Mouse (Mus musculus): ENCODE measurements around the gene Dhx32. TPM values are rescaled to one million over a fixed set of nuclear protein-coding genes. Genes with fewer than 3 reads are reported as not detected.

The Dhx32 gene
- polyA plus RNA-seq, 1 experiment, result 25.3 TPM

GRCm38 (mm10) chr7:133684701-133685100, 97.8 kb downstream of the Dhx32 start:
- H3K4me3 ChIP-seq (replicated peaks; ENCODE audit: insufficient read depth, low read depth, low read length), result no peak overlapping the region
- no peak for DNase-seq
- 95% methylated on average over 6 of the region's 6 CpGs for WGBS
- no peaks in the 10 kb centered on the region for H3K27me3 ChIP-seq (ENCODE audit: control insufficient read depth, insufficient read depth, low read length)
- no peak for TF ChIP-seq CTCF (IDR thresholded peaks at IDR 0.05; ENCODE audit: borderline replicate concordance, insufficient read depth, low read depth, low read length)
- no peak for TF ChIP-seq POLR2A (IDR thresholded peaks at IDR 0.05; ENCODE audit: borderline replicate concordance, insufficient read depth, low read length)
- no peak overlapping the region for H3K27ac ChIP-seq (ENCODE audit: insufficient read depth, low read length)
- peaks cover 6% of the 10 kb centered on the region for H3K4me1 ChIP-seq (ENCODE audit: control insufficient read depth, insufficient read depth, low read length)

GRCm38 (mm10) chr7:133684110-133684509, 98.4 kb downstream of the Dhx32 start:
- Histone ChIP-seq H3K4me3 (replicated peaks; ENCODE audit: insufficient read depth, low read depth, low read length) (no peak overlapping the region), H3K4me1 (ENCODE audit: control insufficient read depth, insufficient read depth, low read length) (peaks cover 12% of the 10 kb centered on the region), H3K27ac (ENCODE audit: insufficient read depth, low read length) (no peak overlapping the region), H3K27me3 (ENCODE audit: control insufficient read depth, insufficient read depth, low read length) (no peaks in the 10 kb centered on the region)
- no peak for DNase-seq
- TF ChIP-seq POLR2A (IDR thresholded peaks at IDR 0.05; ENCODE audit: borderline replicate concordance, insufficient read depth, low read length) (no peak), CTCF (IDR thresholded peaks at IDR 0.05; ENCODE audit: borderline replicate concordance, insufficient read depth, low read depth, low read length) (peak; percentile 35; the same call in 1 of the 2 replicates)
- WGBS, result 88% methylated on average over 5 of the region's 5 CpGs

- no peak for TF ChIP-seq POLR2A (IDR thresholded peaks at IDR 0.05; ENCODE audit: borderline replicate concordance, insufficient read depth, low read length)
- no peak for TF ChIP-seq CTCF (IDR thresholded peaks at IDR 0.05; ENCODE audit: borderline replicate concordance, insufficient read depth, low read depth, low read length)
- Histone ChIP-seq H3K4me3 (replicated peaks; ENCODE audit: insufficient read depth, low read depth, low read length) (no peak overlapping the region), H3K4me1 (ENCODE audit: control insufficient read depth, insufficient read depth, low read length) (peaks cover 15% of the 10 kb centered on the region), H3K27ac (ENCODE audit: insufficient read depth, low read length) (no peak overlapping the region), H3K27me3 (ENCODE audit: control insufficient read depth, insufficient read depth, low read length) (no peaks in the 10 kb centered on the region)
- 89% methylated on average over 5 of the region's 5 CpGs for WGBS
- no peak for DNase-seq
Measured at GRCm38 (mm10) chr7:133683626-133684025, 98.9 kb downstream of the Dhx32 start.

DNA sequence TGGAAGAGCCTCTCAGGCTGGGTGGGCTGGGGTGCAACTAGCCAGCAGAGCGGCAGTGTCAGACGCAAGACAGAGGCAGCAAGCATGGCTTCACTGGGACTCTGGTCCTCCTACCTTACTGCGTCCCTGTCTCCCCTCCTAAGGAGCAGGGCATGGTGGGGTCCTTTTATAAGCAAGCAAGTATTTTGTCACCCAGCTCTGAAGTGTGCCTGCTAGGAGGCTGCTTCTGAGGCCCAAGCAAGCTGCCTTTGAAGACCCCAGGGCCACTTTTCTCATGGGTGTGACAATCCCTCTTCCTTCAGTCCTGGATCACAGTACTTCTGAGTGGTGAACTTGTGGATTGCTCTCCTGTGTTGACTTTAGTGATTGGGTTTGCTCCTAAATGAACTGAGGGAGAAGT, 102.6 kb downstream of the Dhx32 start, which contains the start of gene Mmp21:
TSS of gene Mmp21 (minus strand) at position 101 of the 400 bp plus-strand sequence.
- DNase-seq, result no peak
- Histone ChIP-seq H3K4me3 (replicated peaks; ENCODE audit: insufficient read depth, low read depth, low read length) (no peak within 1 kb of the TSS), H3K27ac (ENCODE audit: insufficient read depth, low read length) (no peak within 1 kb of the TSS), H3K4me1 (ENCODE audit: control insufficient read depth, insufficient read depth, low read length) (peaks cover 21% of the 10 kb centered on the region), H3K27me3 (ENCODE audit: control insufficient read depth, insufficient read depth, low read length) (no peaks in the 10 kb centered on the region)
- 85% methylated on average over 3 of the region's 3 CpGs for WGBS
- TF ChIP-seq CTCF (IDR thresholded peaks at IDR 0.05; ENCODE audit: borderline replicate concordance, insufficient read depth, low read depth, low read length), result no peak
- TF ChIP-seq POLR2A (IDR thresholded peaks at IDR 0.05; ENCODE audit: borderline replicate concordance, insufficient read depth, low read length), result no peak

DNA sequence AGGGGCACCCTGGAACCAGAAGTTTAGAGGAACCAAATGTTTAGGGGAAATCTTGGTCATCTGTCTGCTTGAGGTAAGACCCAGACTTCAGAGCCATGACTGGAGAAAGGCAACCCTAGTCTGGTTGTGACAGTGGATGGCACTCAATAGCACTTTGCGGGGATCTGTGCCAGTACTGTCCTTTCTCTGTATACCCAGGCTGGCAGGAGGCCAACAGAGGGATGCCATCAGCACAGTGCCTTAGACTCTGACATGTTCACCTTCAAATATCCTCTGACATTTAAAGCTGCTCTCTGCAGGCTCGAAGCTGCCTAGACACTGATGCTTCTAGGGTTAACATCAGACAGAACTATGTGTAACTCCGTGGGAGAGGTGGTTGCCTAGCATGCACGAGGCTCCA, 103.1 kb downstream of the Dhx32 start:
- Histone ChIP-seq H3K4me3 (replicated peaks; ENCODE audit: insufficient read depth, low read depth, low read length) (no peak overlapping the region), H3K4me1 (ENCODE audit: control insufficient read depth, insufficient read depth, low read length) (peaks cover 21% of the 10 kb centered on the region), H3K27me3 (ENCODE audit: control insufficient read depth, insufficient read depth, low read length) (no peaks in the 10 kb centered on the region), H3K27ac (ENCODE audit: insufficient read depth, low read length) (no peak overlapping the region)
- WGBS, result 17% methylated on average over 4 of the region's 4 CpGs
- peak; percentile 54 for DNase-seq
- no peak for TF ChIP-seq POLR2A (IDR thresholded peaks at IDR 0.05; ENCODE audit: borderline replicate concordance, insufficient read depth, low read length)
- TF ChIP-seq CTCF (IDR thresholded peaks at IDR 0.05; ENCODE audit: borderline replicate concordance, insufficient read depth, low read depth, low read length), result no peak

DNA sequence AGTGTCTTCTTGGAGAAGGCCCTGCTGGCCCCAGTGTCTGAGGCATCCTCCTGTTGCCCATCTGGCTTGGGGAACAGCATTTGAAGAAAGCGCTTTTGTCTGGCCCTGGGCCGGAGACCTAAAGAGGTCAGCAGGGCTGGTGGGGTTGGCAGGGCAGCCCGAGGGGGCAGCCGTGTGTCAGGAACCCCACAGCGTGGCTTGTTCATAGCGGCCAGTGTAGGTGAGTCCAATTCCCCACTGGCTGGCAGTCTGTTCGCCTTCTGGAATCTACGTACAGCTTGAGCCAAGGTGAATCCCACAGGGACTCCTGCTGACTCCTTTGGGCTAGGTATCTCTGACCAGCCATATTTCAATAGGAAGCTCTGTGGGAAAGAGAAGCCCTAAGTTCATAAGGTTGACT, 103.8 kb downstream of the Dhx32 start:
- TF ChIP-seq POLR2A (IDR thresholded peaks at IDR 0.05; ENCODE audit: borderline replicate concordance, insufficient read depth, low read length) (no peak), CTCF (IDR thresholded peaks at IDR 0.05; ENCODE audit: borderline replicate concordance, insufficient read depth, low read depth, low read length) (no peak)
- Histone ChIP-seq H3K27me3 (ENCODE audit: control insufficient read depth, insufficient read depth, low read length) (no peaks in the 10 kb centered on the region), H3K27ac (ENCODE audit: insufficient read depth, low read length) (no peak overlapping the region), H3K4me1 (ENCODE audit: control insufficient read depth, insufficient read depth, low read length) (peaks cover 21% of the 10 kb centered on the region), H3K4me3 (replicated peaks; ENCODE audit: insufficient read depth, low read depth, low read length) (no peak overlapping the region)
- peak; percentile 77 to 86 for DNase-seq
- WGBS, result 10% methylated on average over 8 of the region's 8 CpGs

- WGBS, result 71% methylated on average over 9 of the region's 9 CpGs
Measured at GRCm38 (mm10) chr7:133676002-133676401, 106.5 kb downstream of the Dhx32 start.

More at GRCm38 (mm10) chr7:133676002-133676401, 106.5 kb downstream of the Dhx32 start:
- Histone ChIP-seq H3K4me1 (ENCODE audit: control insufficient read depth, insufficient read depth, low read length) (peaks cover 21% of the 10 kb centered on the region), H3K27me3 (ENCODE audit: control insufficient read depth, insufficient read depth, low read length) (no peaks in the 10 kb centered on the region), H3K27ac (ENCODE audit: insufficient read depth, low read length) (no peak overlapping the region), H3K4me3 (replicated peaks; ENCODE audit: insufficient read depth, low read depth, low read length) (no peak overlapping the region)
- DNase-seq, result no peak
- TF ChIP-seq CTCF (IDR thresholded peaks at IDR 0.05; ENCODE audit: borderline replicate concordance, insufficient read depth, low read depth, low read length) (no peak; the same call in 1 of the 2 replicates), POLR2A (IDR thresholded peaks at IDR 0.05; ENCODE audit: borderline replicate concordance, insufficient read depth, low read length) (no peak)

Other genes with a start within 250 kb of the Dhx32 start
- gene Tex36, start 180.6 kb downstream of the Dhx32 start, polyA plus RNA-seq (2012; rRNA removed), result 0.35 and 0.41 TPM in 2 replicates
- gene Edrf1, start 145.2 kb downstream of the Dhx32 start, polyA plus RNA-seq (2012; rRNA removed), result 26.3 and 28.3 TPM in 2 replicates
- gene Mmp21, start 102.7 kb downstream of the Dhx32 start, polyA plus RNA-seq (2012; rRNA removed), result 0.05 TPM in 1 of 2 replicates, not detected in the other
- 104 and 111 TPM in 2 replicates for gene Bccip, start 73.4 kb downstream of the Dhx32 start, polyA plus RNA-seq (2012; rRNA removed)
- 34.7 and 35.1 TPM in 2 replicates for gene Uros, start 72.7 kb downstream of the Dhx32 start, polyA plus RNA-seq (2012; rRNA removed)
- gene Fank1, start 5.9 kb downstream of the Dhx32 start, polyA plus RNA-seq (2012; rRNA removed), result 1.5 and 1.6 TPM in 2 replicates